Mouse (Mus musculus): ENCODE measurements around the gene Alkbh3.

- TF ChIP-seq CTCF (IDR thresholded peaks at IDR 0.05; ENCODE audit: low read depth) (no peak), EP300 (optimal IDR thresholded peaks at IDR 0.05) (no peak)
Measured at GRCm38 (mm10) chr2:94042461-94042860, 31.9 kb upstream of the Alkbh3 start.

Data from stomach, postnatal 0 days (tissue).